Comparison of ENCODE assay signal across 13 mouse cellular contexts in the genomic region with DNA sequence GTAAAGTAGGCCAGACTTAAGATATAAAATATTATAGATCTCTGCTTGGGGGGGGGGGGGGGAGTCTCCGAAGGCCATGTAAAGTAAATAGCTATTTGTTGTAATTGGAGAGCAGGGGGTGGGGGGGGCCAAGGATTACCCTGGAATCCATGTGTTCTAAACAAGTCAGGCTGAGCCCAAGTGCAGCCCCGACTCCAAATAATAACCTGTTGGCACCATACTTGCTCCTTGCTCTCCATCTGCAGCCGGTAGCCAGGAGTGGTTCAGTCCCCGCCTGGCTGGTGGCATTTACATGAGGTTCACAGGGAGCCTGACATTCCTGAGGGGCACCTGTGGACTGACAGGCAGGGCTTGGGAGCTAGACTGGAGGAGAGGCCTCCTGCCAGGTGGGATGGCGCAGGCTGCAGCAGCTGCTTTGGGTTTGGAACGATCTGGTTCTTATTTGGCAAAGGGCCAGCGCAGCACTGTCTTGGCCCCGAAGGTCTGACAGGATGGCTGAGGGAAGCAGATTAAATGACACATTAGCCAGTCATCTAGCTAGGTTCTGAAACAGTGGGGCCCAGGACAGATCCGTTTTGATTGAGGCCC. TPM values are rescaled to one million over a fixed set of nuclear protein-coding genes. Genes with fewer than 3 reads are reported as not detected.
A peak's percentile ranks its signal among the peaks of the same experiment; 100 is the strongest.
DNase-seq lines count a peak whose midpoint lies in the region; ATAC-seq and TF ChIP-seq lines count a peak whose summit lies in the region.
"Had no signal": no experiment of that assay in that cellular context is flagged by ENCODE, and none has a peak within 500 bp of the region (broad histone marks: within the 10 kb centered on the region; RNA-seq: fewer than 3 reads in every experiment).

No protein-coding gene starts in this region.

- 37% methylated on average over 9 of the region's 9 CpGs for WGBS in forebrain, embryonic 11.5 days
- WGBS in forebrain, embryonic 15.5 days: 37% methylated on average over 9 of the region's 9 CpGs
- WGBS in neural tube, embryonic 11.5 days: 41% methylated on average over 9 of the region's 9 CpGs
- 48% methylated on average over 9 of the region's 9 CpGs for WGBS in neural tube, embryonic 15.5 days

- no peak for TF ChIP-seq POLR2A in myocyte (IDR thresholded peaks at IDR 0.05; ENCODE audit: insufficient read length, low read depth)

- no peaks in the 10 kb centered on the region for H3K4me1 ChIP-seq in forebrain, embryonic 11.5 days (replicated peaks; ENCODE audit: control insufficient read depth, insufficient read depth, low read length)
- peaks cover 8% of the 10 kb centered on the region; the same call in 1 of the 2 replicates for H3K4me1 ChIP-seq in forebrain, embryonic 15.5 days
- H3K4me1 ChIP-seq in neural tube, embryonic 11.5 days (ENCODE audit: control insufficient read depth, insufficient read depth, low read length): no peaks in the 10 kb centered on the region
- peaks cover 11% of the 10 kb centered on the region; the same call in 1 of the 2 replicates for H3K4me1 ChIP-seq in neural tube, embryonic 15.5 days

- no peaks in the 10 kb centered on the region for H3K9me3 ChIP-seq in forebrain, embryonic 11.5 days (ENCODE audit: control insufficient read depth, low read length)
- no peaks in the 10 kb centered on the region for H3K9me3 ChIP-seq in forebrain, embryonic 15.5 days
- no peaks in the 10 kb centered on the region for H3K9me3 ChIP-seq in neural tube, embryonic 11.5 days (ENCODE audit: control insufficient read depth, low read length)
- no peaks in the 10 kb centered on the region for H3K9me3 ChIP-seq in neural tube, embryonic 15.5 days (replicated peaks)
- H3K9me3 ChIP-seq: lung, embryonic 15.5 days had no signal

- no peaks in the 10 kb centered on the region for H3K36me3 ChIP-seq in forebrain, embryonic 11.5 days (ENCODE audit: control insufficient read depth, insufficient read depth, low read length)
- no peaks in the 10 kb centered on the region for H3K36me3 ChIP-seq in forebrain, embryonic 15.5 days
- H3K36me3 ChIP-seq in neural tube, embryonic 11.5 days (ENCODE audit: control insufficient read depth, insufficient read depth, low read length): no peaks in the 10 kb centered on the region
- H3K36me3 ChIP-seq in neural tube, embryonic 15.5 days: no peaks in the 10 kb centered on the region
- H3K36me3 ChIP-seq in myocyte (ENCODE audit: control insufficient read depth, insufficient read depth): no peaks in the 10 kb centered on the region
- H3K36me3 ChIP-seq: lung, embryonic 15.5 days had no signal

- H3ac ChIP-seq in myocyte (ENCODE audit: control insufficient read depth, insufficient read length): no peak overlapping the region

- H3K79me2 ChIP-seq in myocyte (ENCODE audit: control insufficient read depth, insufficient read depth): no peaks in the 10 kb centered on the region

- H3K27ac ChIP-seq in forebrain, embryonic 11.5 days (ENCODE audit: low read depth, low read length): no peak overlapping the region
- no peak overlapping the region for H3K27ac ChIP-seq in forebrain, embryonic 15.5 days (replicated peaks)
- no peak overlapping the region for H3K27ac ChIP-seq in neural tube, embryonic 11.5 days (ENCODE audit: low read depth, low read length)
- no peak overlapping the region for H3K27ac ChIP-seq in neural tube, embryonic 15.5 days (replicated peaks)
- H3K27ac ChIP-seq: hindbrain, postnatal 0 days; lung, embryonic 15.5 days had no signal

- ATAC-seq in forebrain, embryonic 11.5 days (replicated peaks; ENCODE audit: low FRiP score): no peak
- ATAC-seq in forebrain, embryonic 15.5 days (replicated peaks): no peak
- ATAC-seq in neural tube, embryonic 11.5 days (ENCODE audit: insufficient read depth, low FRiP score, low TSS enrichment): no peak
- ATAC-seq in neural tube, embryonic 15.5 days (ENCODE audit: low FRiP score): no peak
- ATAC-seq: forebrain, postnatal 0 days; hindbrain, postnatal 0 days had no signal

- no peak overlapping the region for H3K4me3 ChIP-seq in forebrain, embryonic 11.5 days (ENCODE audit: low read depth, low read length)
- no peak overlapping the region for H3K4me3 ChIP-seq in forebrain, embryonic 15.5 days
- H3K4me3 ChIP-seq in neural tube, embryonic 11.5 days (ENCODE audit: low read depth, low read length): no peak overlapping the region
- H3K4me3 ChIP-seq in neural tube, embryonic 15.5 days (replicated peaks): no peak overlapping the region
- H3K4me3 ChIP-seq in myocyte: no peak overlapping the region
- H3K4me3 ChIP-seq: lung, embryonic 15.5 days had no signal

- peaks cover 39% of the 10 kb centered on the region for H3K27me3 ChIP-seq in forebrain, embryonic 11.5 days (ENCODE audit: control insufficient read depth, insufficient read depth, low read length)
- peaks cover 16% of the 10 kb centered on the region for H3K27me3 ChIP-seq in forebrain, embryonic 15.5 days
- peaks cover 48% of the 10 kb centered on the region for H3K27me3 ChIP-seq in neural tube, embryonic 11.5 days (ENCODE audit: control insufficient read depth, insufficient read depth, low read length)
- H3K27me3 ChIP-seq in neural tube, embryonic 15.5 days (replicated peaks): peaks cover 44% of the 10 kb centered on the region
- peaks cover 12% of the 10 kb centered on the region for H3K27me3 ChIP-seq in myocyte (ENCODE audit: control insufficient read depth, insufficient read depth, insufficient read length)

- DNase-seq in forebrain, embryonic 11.5 days (ENCODE audit: low spot score): peak; percentile 52
- DNase-seq in neural tube, embryonic 11.5 days (ENCODE audit: low spot score): peak; percentile 9
- peak; percentile 17 for DNase-seq in fibroblast of lung, adult 2 months (ENCODE audit: low read depth)
- no peak for DNase-seq in ovary, postnatal 14 days (ENCODE audit: low spot score)
- DNase-seq in left cerebral cortex, adult 8-10 months (ENCODE audit: low spot score in 2 of 2): no peak
- DNase-seq: forebrain, postnatal 0 days; thymus, postnatal 4 days had no signal

- H3K9ac ChIP-seq in forebrain, embryonic 11.5 days (ENCODE audit: low read length): no peak overlapping the region
- H3K9ac ChIP-seq in forebrain, embryonic 15.5 days (replicated peaks): no peak overlapping the region
- H3K9ac ChIP-seq in neural tube, embryonic 11.5 days (ENCODE audit: low read length): no peak overlapping the region
- no peak overlapping the region for H3K9ac ChIP-seq in neural tube, embryonic 15.5 days (replicated peaks)
- H3K9ac ChIP-seq: forebrain, postnatal 0 days; lung, embryonic 15.5 days had no signal

- H3K4me2 ChIP-seq in forebrain, embryonic 11.5 days (ENCODE audit: low read depth, low read length, severe bottlenecking): no peak overlapping the region
- no peak overlapping the region for H3K4me2 ChIP-seq in forebrain, embryonic 15.5 days (replicated peaks)
- no peak overlapping the region for H3K4me2 ChIP-seq in neural tube, embryonic 11.5 days (ENCODE audit: low read depth)
- no peak overlapping the region for H3K4me2 ChIP-seq in neural tube, embryonic 15.5 days
- peak overlapping the region; percentile 56 for H3K4me2 ChIP-seq in myocyte (ENCODE audit: low read depth)
- H3K4me2 ChIP-seq: lung, embryonic 15.5 days had no signal

TF ChIP-seq in myocyte, 11 proteins besides CTCF, POLR2A, EP300 and RAD21:
- TF ChIP-seq MYOD1 (IDR thresholded peaks at IDR 0.05; ENCODE audit: control insufficient read depth in 1 of 3, insufficient read length in 2 of 3, low read depth in 2 of 3) (peak in 2 of 3 experiments; percentile 72 to 81), SRF (IDR thresholded peaks at IDR 0.05; ENCODE audit: control insufficient read depth, insufficient read length, low read depth) (no peak), MYOG (IDR thresholded peaks at IDR 0.05; ENCODE audit: control insufficient read depth in 1 of 3, insufficient read depth in 1 of 3, insufficient read length in 2 of 3, low read depth in 2 of 3) (peak in 2 of 3 experiments; percentile 37 to 57)
TF ChIP-seq in myocyte: peak in this region for 2.

RNA-seq across cellular contexts. Expression of a gene that starts 3.2 kb away (rescaled TPM):
- polyA plus RNA-seq in forebrain, embryonic 11.5 days (2014; fragmentation: Nextera tagmentation; extraction: Ambion mirVana): 0.11 TPM in 1 of 2 replicates, not detected in the other
- polyA plus RNA-seq in forebrain, embryonic 15.5 days (2015; fragmentation: Nextera tagmentation; extraction: Ambion mirVana): not detected in 2 replicates
- not detected in 2 replicates for polyA plus RNA-seq in neural tube, embryonic 11.5 days (2014; fragmentation: Nextera tagmentation; extraction: Ambion mirVana)
- 0.14 and 0.29 TPM in 2 replicates for polyA plus RNA-seq in neural tube, embryonic 15.5 days (2015; fragmentation: Nextera tagmentation; extraction: Ambion mirVana)
- not detected for polyA plus RNA-seq in myocyte (2012; fragmentation: generic; extraction: Trizol)
- 1 to 10 TPM in 1 of 4 experiments, under 1 TPM in 3; 0.44 to 1.2 (median 0.53) TPM for total RNA-seq in left cerebral cortex, adult 8-10 months (2022)
- total RNA-seq: ES-E14 had no signal

Comparison
In these comparisons a context has a peak if more than half of its experiments do, and no peak if none do; other contexts are left out.
1. DNase-seq: peak in forebrain, embryonic 11.5 days (single experiment), neural tube, embryonic 11.5 days (single experiment) and fibroblast of lung, adult 2 months (single experiment); none in ovary, postnatal 14 days (single experiment) and left cerebral cortex, adult 8-10 months (0 of 2).